Mouse (Mus musculus): Measurements from ENCODE around the gene Gnb3. TPM values are rescaled to one million over a fixed set of nuclear protein-coding genes. Genes with fewer than 3 reads are reported as not detected.
"Not testable (repeated sequence)": the region's sequence is repeated elsewhere in the genome, so short reads cannot be mapped to it uniquely, and the experiment has no call there.

Gene Gnb3
- total and polyA plus RNA-seq, 3 experiments = 0.64 to 4.1 (median 2.2) TPM

- H3K4me2 ChIP-seq (ENCODE audit: insufficient read depth, low read depth, poor library complexity, severe bottlenecking) = no peak overlapping the region
- no peaks in the 10 kb centered on the region for H3K27me3 ChIP-seq (replicated peaks)
- no peak overlapping the region for H3K9ac ChIP-seq (ENCODE audit: insufficient read depth, low read depth)
- TF ChIP-seq POLR2A (IDR thresholded peaks at IDR 0.05; ENCODE audit: low read depth, low read length) = 0 out of 2 replicates have a peak, but pooled peaks have one; percentile 2
- TF ChIP-seq JUND (conservative IDR thresholded peaks at IDR 0.05; ENCODE audit: low read depth, low read length) = no peak
- in situ Hi-C loops (cut with MboI; ENCODE audit: low pct_ligation_motif_present, low pct_unique_long_range_greater_than_20kb, low sequenced_read_pairs) (no loop called here), dilution Hi-C loops (cut with MboI; ENCODE audit: extremely low pct_ligation_motif_present, extremely low pct_unique_long_range_greater_than_20kb, low sequenced_read_pairs) (no loop called here)
- H3K27ac ChIP-seq (ENCODE audit: insufficient read depth, low read depth) = no peak overlapping the region
- H3K4me1 ChIP-seq (ENCODE audit: control insufficient read depth in 1 of 2, insufficient read depth in 2 of 2) = peaks cover 3 to 66% of the 10 kb centered on the region in 2 experiments
- peaks cover 33 to 70% of the 10 kb centered on the region in 2 experiments for H3K36me3 ChIP-seq (replicated peaks in 1 of 2; ENCODE audit: control insufficient read depth in 1 of 2, insufficient read depth in 1 of 2, low read length in 1 of 2)
- no peaks in the 10 kb centered on the region for H3K9me3 ChIP-seq (replicated peaks; ENCODE audit: low read length)
- peaks cover 8% of the 10 kb centered on the region for H3K79me2 ChIP-seq (replicated peaks; ENCODE audit: control insufficient read depth, extremely low read depth, insufficient read depth, poor library complexity, severe bottlenecking)
- H3K4me3 ChIP-seq (replicated peaks in 1 of 3; ENCODE audit: low read depth in 2 of 3, low read length in 2 of 3, poor library complexity in 1 of 3) = no peak overlapping the region
- no peak for DNase-seq (ENCODE audit: extremely low read depth)
Observed at GRCm38 (mm10) chr6:124834512-124835081, 5.5 kb downstream of the Gnb3 start.

GRCm38 (mm10) chr6:124831649-124832048 lies 8.4 kb downstream of the Gnb3 start:
- TF ChIP-seq GABPA (IDR thresholded peaks at IDR 0.05; ENCODE audit: insufficient replicate concordance, low read depth, low read length) (no peak), MYC (IDR thresholded peaks at IDR 0.05; ENCODE audit: low read depth, low read length) (no peak), ELF1 (IDR thresholded peaks at IDR 0.05; ENCODE audit: low read depth, low read length) (no peak), CHD1 (IDR thresholded peaks at IDR 0.05; ENCODE audit: low read depth, low read length) (no peak), SIN3A (IDR thresholded peaks at IDR 0.05; ENCODE audit: low read length) (no peak), RAD21 (IDR thresholded peaks at IDR 0.05; ENCODE audit: low read depth, low read length) (no peak), MAFK (IDR thresholded peaks at IDR 0.05; ENCODE audit: insufficient replicate concordance, low read length) (no peak), SMC3 (IDR thresholded peaks at IDR 0.05; ENCODE audit: low read depth, low read length) (no peak), BHLHE40 (IDR thresholded peaks at IDR 0.05; ENCODE audit: low read depth, low read length) (no peak), CHD2 (IDR thresholded peaks at IDR 0.05; ENCODE audit: low read length) (no peak), KAT2A (IDR thresholded peaks at IDR 0.05; ENCODE audit: insufficient replicate concordance, low read length) (no peak), E2F4 (IDR thresholded peaks at IDR 0.05; ENCODE audit: insufficient replicate concordance, low read depth, low read length) (no peak), ETS1 (conservative IDR thresholded peaks at IDR 0.05; ENCODE audit: low read depth, low read length) (no peak), MAZ (IDR thresholded peaks at IDR 0.05; ENCODE audit: low read depth, low read length) (no peak), JUND (conservative IDR thresholded peaks at IDR 0.05; ENCODE audit: low read depth, low read length) (no peak)
- Histone ChIP-seq H3K27me3 (replicated peaks) (no peaks in the 10 kb centered on the region), H3K4me3 (replicated peaks in 1 of 3; ENCODE audit: low read depth in 2 of 3, low read length in 2 of 3, poor library complexity in 1 of 3) (no peak overlapping the region), H3K4me1 (ENCODE audit: control insufficient read depth in 1 of 2, insufficient read depth in 2 of 2) (peaks cover 3 to 58% of the 10 kb centered on the region in 2 experiments), H3K9me3 (replicated peaks; ENCODE audit: low read length) (no peaks in the 10 kb centered on the region), H3K79me2 (replicated peaks; ENCODE audit: control insufficient read depth, extremely low read depth, insufficient read depth, poor library complexity, severe bottlenecking) (peaks cover 25% of the 10 kb centered on the region), H3K4me2 (ENCODE audit: insufficient read depth, low read depth, poor library complexity, severe bottlenecking) (no peak overlapping the region), H3K9ac (ENCODE audit: insufficient read depth, low read depth) (no peak overlapping the region), H3K36me3 (replicated peaks in 1 of 2; ENCODE audit: control insufficient read depth in 1 of 2, insufficient read depth in 1 of 2, low read length in 1 of 2) (peaks cover 36 to 65% of the 10 kb centered on the region in 2 experiments), H3K27ac (ENCODE audit: insufficient read depth, low read depth) (no peak overlapping the region)
- dilution Hi-C loops (cut with MboI; ENCODE audit: extremely low pct_ligation_motif_present, extremely low pct_unique_long_range_greater_than_20kb, low sequenced_read_pairs) (no loop called here), in situ Hi-C loops (cut with MboI; ENCODE audit: low pct_ligation_motif_present, low pct_unique_long_range_greater_than_20kb, low sequenced_read_pairs) (no loop called here)
- DNase-seq (ENCODE audit: extremely low read depth) = no peak

DNA sequence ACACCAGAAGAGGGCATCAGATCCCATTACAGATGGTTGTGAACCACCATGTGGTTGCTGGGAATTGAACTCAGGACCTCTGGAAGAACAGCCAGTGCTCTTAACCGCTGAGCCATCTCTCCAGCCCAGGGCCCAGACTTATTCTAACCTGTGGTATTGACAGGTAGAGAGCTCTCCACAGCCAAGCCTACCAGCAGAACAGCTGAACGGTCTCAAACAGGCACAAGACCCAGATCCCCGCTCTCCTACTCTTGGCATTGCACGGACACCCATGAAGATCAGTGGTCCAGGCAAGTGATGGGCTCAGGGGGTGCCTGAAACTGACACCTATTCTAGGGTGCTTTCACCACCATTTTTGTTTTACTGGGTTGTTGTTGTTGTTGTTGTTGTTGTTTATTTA lies 8.9 kb downstream of the Gnb3 start:
- in situ Hi-C loops (cut with MboI; ENCODE audit: low pct_ligation_motif_present, low pct_unique_long_range_greater_than_20kb, low sequenced_read_pairs); dilution Hi-C loops (cut with MboI; ENCODE audit: extremely low pct_ligation_motif_present, extremely low pct_unique_long_range_greater_than_20kb, low sequenced_read_pairs); H3K27me3 ChIP-seq (replicated peaks); H3K27ac ChIP-seq (ENCODE audit: insufficient read depth, low read depth); DNase-seq (ENCODE audit: extremely low read depth); H3K9me3 ChIP-seq (replicated peaks; ENCODE audit: low read length); H3K9ac ChIP-seq (ENCODE audit: insufficient read depth, low read depth); H3K4me2 ChIP-seq (ENCODE audit: insufficient read depth, low read depth, poor library complexity, severe bottlenecking): not testable (repeated sequence)
- Histone ChIP-seq H3K4me1 (ENCODE audit: control insufficient read depth in 1 of 2, insufficient read depth in 2 of 2) (peaks cover 3 to 58% of the 10 kb centered on the region in 2 experiments), H3K79me2 (replicated peaks; ENCODE audit: control insufficient read depth, extremely low read depth, insufficient read depth, poor library complexity, severe bottlenecking) (peaks cover 30% of the 10 kb centered on the region), H3K4me3 (replicated peaks in 1 of 3; ENCODE audit: low read depth in 2 of 3, low read length in 2 of 3, poor library complexity in 1 of 3) (peak overlapping the region in 1 of 3 experiments; percentile 19), H3K36me3 (replicated peaks in 1 of 2; ENCODE audit: control insufficient read depth in 1 of 2, insufficient read depth in 1 of 2, low read length in 1 of 2) (peaks cover 38 to 65% of the 10 kb centered on the region in 2 experiments)

Data from CH12.LX (cell line).